Mouse (Mus musculus): ENCODE measurements around the gene Peg3.

- TF ChIP-seq CTCF (IDR thresholded peaks at IDR 0.05; ENCODE audit: borderline replicate concordance, insufficient read depth, low read length) (no peak), POLR2A (IDR thresholded peaks at IDR 0.05; ENCODE audit: low read depth, low read length) (no peak)
These were observed 1.1 kb upstream of the Peg3 start for GRCm38 (mm10) chr7:6731373-6731772.
